ENCODE assay signal across 23 mouse cellular contexts in the genomic region with DNA sequence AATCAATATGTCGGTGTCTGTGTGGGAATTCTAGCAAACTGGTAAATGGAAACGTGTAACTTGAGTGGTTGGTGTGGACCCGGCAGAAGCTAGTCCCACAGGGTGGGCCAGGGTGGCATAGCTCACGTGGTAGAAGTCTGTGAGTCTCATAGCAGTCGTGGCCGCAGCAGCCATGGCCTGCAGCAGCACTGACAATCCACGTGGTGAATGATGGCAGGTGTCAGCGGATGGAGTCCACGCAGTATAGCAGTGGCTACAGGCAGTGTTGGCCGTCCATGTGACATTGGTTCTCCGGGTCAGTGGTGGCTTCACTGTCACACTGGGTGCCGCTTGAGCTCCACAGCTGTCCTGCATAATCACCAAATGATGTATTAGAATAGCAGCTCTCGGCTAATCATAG. TPM values are rescaled to one million over a fixed set of nuclear protein-coding genes. Genes with fewer than 3 reads are reported as not detected.
"Had no signal": no experiment of that assay in that cellular context is flagged by ENCODE, and none has a peak within 500 bp of the region (broad histone marks: within the 10 kb centered on the region; RNA-seq: fewer than 3 reads in every experiment).

No protein-coding gene starts in this region.

- DNase-seq: retina, postnatal 1 day; right cerebral cortex, adult 18-20 months; right cerebral cortex, postnatal 14 days; right cerebral cortex, postnatal 25 days; right cerebral cortex, postnatal 4 days; spleen, adult 18-20 months; thymus, adult 18-20 months; thymus, adult 2 months; thymus, postnatal 14 days; thymus, postnatal 25 days; thymus, postnatal 36 days; thymus, postnatal 4 days had no signal

- H3K4me2 ChIP-seq: neural tube, embryonic 12.5 days; neural tube, embryonic 13.5 days; neural tube, embryonic 15.5 days; stomach, embryonic 15.5 days had no signal

- H3K27ac ChIP-seq: neural tube, embryonic 12.5 days; neural tube, embryonic 13.5 days; neural tube, embryonic 15.5 days; stomach, embryonic 15.5 days; stomach, postnatal 0 days had no signal

- H3K9ac ChIP-seq: neural tube, embryonic 12.5 days; neural tube, embryonic 13.5 days; neural tube, embryonic 15.5 days; stomach, embryonic 15.5 days had no signal

- H3K36me3 ChIP-seq: neural tube, embryonic 12.5 days; neural tube, embryonic 13.5 days; neural tube, embryonic 15.5 days; stomach, embryonic 15.5 days had no signal

- H3K4me3 ChIP-seq: neural tube, embryonic 12.5 days; neural tube, embryonic 13.5 days; neural tube, embryonic 15.5 days; stomach, embryonic 15.5 days had no signal

- H3K4me1 ChIP-seq: neural tube, embryonic 12.5 days; neural tube, embryonic 13.5 days; neural tube, embryonic 15.5 days; stomach, embryonic 15.5 days had no signal

- H3K27me3 ChIP-seq: neural tube, embryonic 12.5 days; neural tube, embryonic 13.5 days; neural tube, embryonic 15.5 days; stomach, embryonic 15.5 days had no signal

- H3K9me3 ChIP-seq: neural tube, embryonic 12.5 days; neural tube, embryonic 13.5 days; neural tube, embryonic 15.5 days; stomach, embryonic 15.5 days had no signal

RNA-seq across cellular contexts. Expression of a gene that starts 4.1 kb away (rescaled TPM):
- total RNA-seq: neutrophil, adult 5-6 weeks had no signal
- polyA plus RNA-seq: neural tube, embryonic 12.5 days; neural tube, embryonic 13.5 days; neural tube, embryonic 14.5 days; neural tube, embryonic 15.5 days; stomach, embryonic 14.5 days; stomach, embryonic 15.5 days; stomach, embryonic 16.5 days; stomach, postnatal 0 days had no signal

RNA-seq across cellular contexts. Expression of a gene that starts 37.0 kb away (rescaled TPM):
- polyA plus RNA-seq: small intestine, adult 2 months; spleen, adult 2 months had no signal
